Mouse (Mus musculus): ENCODE measurements around the gene Vmn1r100. TPM values are rescaled to one million over a fixed set of nuclear protein-coding genes. Genes with fewer than 3 reads are reported as not detected.

The Vmn1r100 gene
- not detected for polyA plus RNA-seq (2017; shearing (Covaris generic))

DNA sequence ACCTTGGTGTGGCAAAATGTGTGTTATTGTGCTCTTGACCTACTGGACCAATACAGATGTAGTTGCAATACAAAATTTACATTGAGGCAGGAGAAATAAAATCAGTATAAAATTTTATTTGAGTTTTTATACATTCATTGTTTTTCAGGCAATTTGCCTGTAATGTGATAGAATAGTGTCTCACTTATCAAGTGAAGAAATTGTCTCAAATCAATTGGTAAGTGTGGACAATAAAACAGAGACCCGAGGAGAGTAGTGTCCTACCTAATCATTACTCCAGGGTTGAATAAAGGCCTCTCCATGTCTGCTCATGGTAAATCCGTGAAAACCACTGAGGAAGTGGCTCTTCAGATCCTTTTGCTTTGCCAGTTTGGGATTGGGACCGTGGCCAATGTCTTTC lies at the start of gene Vmn1r100:
Gene Vmn1r100 (plus strand): TSS at position 301 of the 400 bp plus-strand sequence.

DNA sequence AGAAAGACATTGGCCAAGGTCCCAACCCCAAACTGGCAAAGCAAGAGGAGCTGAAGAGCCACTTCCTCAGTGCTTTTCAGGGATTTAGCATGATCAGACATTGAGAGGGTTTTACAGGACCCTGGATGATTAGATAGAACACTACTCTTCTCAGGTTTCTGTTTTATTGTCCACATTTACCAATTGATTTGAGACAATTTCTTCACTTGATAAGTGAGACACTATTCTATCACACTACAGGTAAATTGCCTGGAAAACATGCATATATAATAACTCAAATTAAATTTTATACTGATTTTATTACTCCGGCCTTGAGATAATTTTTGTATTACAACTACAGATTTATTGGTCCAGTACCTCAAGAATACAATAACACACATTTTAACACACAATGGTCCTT lies 42.4 kb upstream of the Vmn1r100 start, which contains the start of gene Gm5728:
Gene Gm5728 (minus strand): TSS at position 101 of the 400 bp plus-strand sequence.

DNA sequence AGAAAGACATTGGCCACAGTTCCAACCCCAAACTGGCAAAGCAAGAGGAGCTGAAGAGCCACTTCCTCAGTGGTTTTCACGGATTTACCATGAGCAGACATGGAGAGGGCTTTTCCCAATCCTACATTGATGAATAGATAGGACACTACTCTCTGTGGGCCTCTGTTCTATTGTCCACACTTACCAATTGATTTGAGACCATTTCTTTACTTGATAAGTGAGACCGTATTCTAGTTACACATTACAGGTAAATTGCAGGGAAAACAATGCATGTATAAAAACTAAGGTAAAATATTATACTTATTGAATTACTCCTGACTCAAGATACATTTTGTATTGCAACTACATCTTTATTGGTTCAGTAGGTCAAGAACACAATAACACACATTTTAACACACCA lies 24.8 kb downstream of the Vmn1r100 start, which contains the start of gene Vmn1r101:
Gene Vmn1r101 (minus strand): TSS at position 101 of the 400 bp plus-strand sequence.

Other genes with a start within 250 kb of the Vmn1r100 start
- not detected for gene Vmn1r94, start 249.6 kb upstream of the Vmn1r100 start, polyA plus RNA-seq (2017; shearing (Covaris generic))
- gene Vmn1r95, start 224.2 kb upstream of the Vmn1r100 start, polyA plus RNA-seq (2017; shearing (Covaris generic)): not detected
- under 1 TPM in 1 of 2 experiments, not detected in 1; 0.18 TPM for gene Gm6164, start 212.3 kb upstream of the Vmn1r100 start, polyA plus RNA-seq (2017; shearing (Covaris generic))
- gene Gm4498, start 184.1 kb upstream of the Vmn1r100 start, polyA plus RNA-seq (2017; shearing (Covaris generic)): not detected
- gene Gm5890, start 155.1 kb upstream of the Vmn1r100 start, polyA plus RNA-seq (2017; shearing (Covaris generic)): 1 to 10 TPM; 1.2 to 2.7 TPM
- gene Gm4133, start 83.9 kb upstream of the Vmn1r100 start, polyA plus RNA-seq (2017; shearing (Covaris generic)): not detected
- gene Gm5728, start 42.5 kb upstream of the Vmn1r100 start, polyA plus RNA-seq (2017; shearing (Covaris generic)): not detected
- not detected for gene Vmn1r101, start 24.7 kb downstream of the Vmn1r100 start, polyA plus RNA-seq (2017; shearing (Covaris generic))
- gene Gm10670, start 57.0 kb downstream of the Vmn1r100 start, polyA plus RNA-seq (2017; shearing (Covaris generic)): 1 to 10 TPM in 1 of 2 experiments, under 1 TPM in 1; 0.28 to 5.2 TPM
- gene Vmn1r103, start 92.6 kb downstream of the Vmn1r100 start, polyA plus RNA-seq (2017; shearing (Covaris generic)): not detected
- 1 to 10 TPM in 1 of 2 experiments, under 1 TPM in 1; 0.25 to 1.1 TPM for gene Vmn1r104, start 115.9 kb downstream of the Vmn1r100 start, polyA plus RNA-seq (2017; shearing (Covaris generic))
- gene Gm5726, start 127.8 kb downstream of the Vmn1r100 start, polyA plus RNA-seq (2017; shearing (Covaris generic)): not detected
- not detected for gene Gm4141, start 158.3 kb downstream of the Vmn1r100 start, polyA plus RNA-seq (2017; shearing (Covaris generic))
- 1 to 10 TPM in 1 of 2 experiments, under 1 TPM in 1; 0.30 to 1.9 TPM for gene Gm4513, start 181.1 kb downstream of the Vmn1r100 start, polyA plus RNA-seq (2017; shearing (Covaris generic))